Mouse (Mus musculus) kidney, postnatal 25 days (tissue): ENCODE measurements around the gene Pomp.
"Not testable (repeated sequence)": the region's sequence is repeated elsewhere in the genome, so short reads cannot be mapped to it uniquely, and the experiment has no call there.

ENCODE experiments used
- DNase-seq, 2 experiments: peaks; one replicate each; pipeline ENCODE4 v3.0.0; 2021; ENCODE audit warnings: mixed read lengths in 2 of 2

Gene Pomp

DNA sequence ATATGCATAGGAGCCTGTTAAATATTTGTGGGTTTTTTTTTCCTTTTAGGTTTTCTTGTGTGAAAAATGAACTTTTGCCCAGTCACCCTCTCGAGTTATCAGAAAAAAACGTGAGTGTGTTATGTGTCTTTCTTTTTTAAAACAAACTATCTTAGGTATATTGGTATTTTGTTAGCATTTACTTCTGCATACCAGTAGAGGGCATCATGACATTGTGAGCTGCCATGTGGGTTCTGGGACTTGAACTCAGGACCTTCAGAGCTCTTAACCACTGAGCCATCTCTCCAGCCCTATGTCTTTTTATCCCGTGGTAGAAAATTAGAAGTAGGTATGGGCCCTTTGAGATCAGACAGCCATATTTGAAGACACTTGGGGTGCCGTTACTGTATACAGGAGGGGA is 8.4 kb downstream of the Pomp start:
- no peak for DNase-seq

DNA sequence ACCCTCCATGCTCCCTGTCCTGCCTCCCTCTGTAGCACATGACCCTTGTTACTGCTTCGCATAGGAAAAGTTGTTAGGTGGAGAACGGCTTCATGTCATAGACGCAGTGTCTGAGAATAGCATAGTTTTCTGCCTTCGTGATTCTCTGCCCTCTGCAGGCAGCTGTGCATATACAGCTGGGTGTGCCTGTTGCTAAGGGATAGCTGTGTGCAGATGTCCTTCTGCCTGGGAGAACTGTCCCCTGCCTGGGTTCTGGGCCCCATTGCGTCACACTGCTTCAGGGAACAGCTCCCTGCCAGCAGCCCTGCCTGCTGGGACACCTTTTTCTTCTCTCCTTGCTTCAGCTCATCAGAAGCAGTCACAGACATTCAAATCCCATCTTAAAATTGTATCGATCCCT is 9.3 kb downstream of the Pomp start:
- no peak for DNase-seq

DNA sequence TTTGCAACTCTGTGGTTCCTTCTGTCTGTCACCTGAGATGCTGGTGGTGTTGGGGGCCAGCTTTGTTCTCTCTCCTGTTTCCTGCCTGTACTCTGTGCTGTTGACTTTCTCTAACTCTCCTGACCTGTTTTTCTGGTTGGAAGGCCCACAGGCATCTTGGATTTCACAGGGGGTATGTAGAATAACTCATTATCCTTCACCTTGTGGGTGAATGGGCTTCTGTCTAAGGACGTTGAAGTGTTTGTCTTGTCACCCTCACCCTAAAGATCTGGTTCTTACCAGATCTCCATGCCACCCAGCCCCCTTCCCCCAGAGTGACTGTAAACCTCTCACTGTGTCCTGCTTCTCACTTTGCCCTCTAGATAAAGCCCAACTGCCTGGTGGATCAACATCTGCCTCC is 10.0 kb downstream of the Pomp start:
- no peak for DNase-seq

DNA sequence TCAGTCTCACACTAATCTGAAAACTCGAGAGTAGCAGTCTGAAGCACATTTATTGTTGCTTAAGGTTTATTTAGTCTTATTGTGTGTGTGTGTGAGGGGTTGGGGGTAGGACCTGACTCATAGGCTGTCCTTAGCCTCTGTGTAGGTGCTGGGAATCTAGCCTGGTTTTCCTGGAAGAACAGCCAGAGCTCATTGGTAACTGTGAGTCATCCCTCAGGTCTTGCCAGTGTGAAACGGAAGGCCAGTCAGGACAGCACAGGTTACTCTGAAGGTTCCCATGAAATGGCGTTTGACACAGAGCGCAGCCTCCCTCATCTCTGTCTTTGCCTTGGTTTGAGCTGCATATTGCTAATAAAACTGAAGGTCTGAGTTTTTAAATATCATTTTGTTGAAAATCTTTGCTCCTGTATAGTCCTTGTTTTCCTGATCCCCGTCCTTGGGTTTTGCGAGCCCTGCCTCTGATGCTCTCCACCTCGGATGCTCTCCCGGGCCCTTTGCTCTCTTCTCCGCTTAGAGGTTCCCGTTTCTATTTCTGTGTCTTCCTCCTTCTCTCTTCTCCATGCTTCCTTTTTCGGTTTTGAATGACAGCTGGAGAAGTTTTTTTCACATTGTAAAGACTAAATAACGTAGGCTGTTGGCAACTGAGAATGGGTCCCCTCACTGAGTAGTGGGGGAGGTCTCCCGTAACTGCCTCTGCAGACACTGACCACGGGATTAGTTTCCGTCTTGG is 11.0 kb downstream of the Pomp start:
- DNase-seq: no peak

DNA sequence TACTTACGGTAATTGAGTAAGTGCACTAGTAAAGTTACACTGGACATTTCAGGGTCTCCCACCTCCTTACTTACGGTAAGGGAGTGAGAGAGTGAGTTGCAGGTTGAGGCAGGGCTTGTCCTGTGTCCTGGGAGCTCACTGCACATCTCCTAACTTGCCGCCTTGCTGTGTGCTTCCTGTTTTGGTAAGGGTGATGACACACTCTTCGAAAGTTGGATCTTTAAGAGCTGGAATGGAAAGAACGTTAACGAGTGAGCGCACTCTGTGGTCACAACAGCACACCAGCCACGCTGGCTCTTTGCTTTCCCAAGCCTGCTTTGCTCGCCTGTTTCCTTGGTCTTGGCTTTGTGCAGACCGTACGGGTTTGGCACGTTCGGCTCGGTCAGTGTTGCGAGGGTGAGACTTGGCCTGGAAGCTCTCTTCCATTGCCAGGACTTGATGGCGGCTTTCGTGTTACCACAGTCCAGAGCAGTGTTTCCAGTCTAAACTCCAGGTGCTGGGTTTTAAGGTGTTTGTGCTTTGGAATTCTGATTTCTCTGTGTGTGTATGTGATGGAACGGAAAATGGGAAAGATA is 14.3 kb downstream of the Pomp start:
- no peak for DNase-seq

DNA sequence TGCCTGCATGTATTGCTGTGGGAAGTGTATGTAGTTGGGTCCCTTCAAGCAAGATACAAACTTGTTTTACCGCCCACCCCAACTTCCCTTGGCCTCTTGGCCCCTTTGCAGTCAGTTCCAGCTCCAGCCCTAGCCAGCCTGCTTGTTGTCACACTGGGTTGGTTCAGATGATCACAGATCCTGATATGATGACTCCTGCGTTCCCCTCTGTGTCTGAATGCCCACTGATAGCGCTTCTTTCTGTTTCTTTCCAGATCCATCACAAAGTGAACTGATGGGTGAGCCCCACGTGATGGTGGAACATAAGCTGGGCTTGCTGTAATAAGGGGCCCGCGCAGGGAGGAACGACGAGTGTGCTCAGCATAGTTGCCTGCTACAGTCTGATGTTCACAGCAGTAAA is 14.9 kb downstream of the Pomp start:
- no peak for DNase-seq

DNA sequence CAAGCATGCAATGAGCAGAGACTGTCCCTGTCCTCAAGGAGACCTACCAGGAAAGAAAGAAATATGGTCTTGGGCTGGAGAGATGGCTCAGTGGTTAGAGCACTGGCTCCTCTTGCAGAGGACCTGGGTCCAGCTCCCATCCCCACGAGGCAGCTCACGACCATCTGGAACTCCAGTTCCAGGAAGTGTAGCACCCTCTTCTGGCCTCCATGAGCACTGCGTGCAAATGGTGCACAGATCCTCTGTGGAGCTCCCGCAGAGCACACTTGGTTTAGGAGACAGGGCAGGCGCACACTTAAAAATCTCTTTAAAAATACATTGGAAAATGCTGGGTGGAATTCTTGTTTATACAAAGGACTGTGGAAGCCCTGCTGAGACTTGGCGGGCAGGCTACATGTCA is 17.3 kb downstream of the Pomp start:
- peak in 1 of 2 experiments; percentile 17 for DNase-seq

DNA sequence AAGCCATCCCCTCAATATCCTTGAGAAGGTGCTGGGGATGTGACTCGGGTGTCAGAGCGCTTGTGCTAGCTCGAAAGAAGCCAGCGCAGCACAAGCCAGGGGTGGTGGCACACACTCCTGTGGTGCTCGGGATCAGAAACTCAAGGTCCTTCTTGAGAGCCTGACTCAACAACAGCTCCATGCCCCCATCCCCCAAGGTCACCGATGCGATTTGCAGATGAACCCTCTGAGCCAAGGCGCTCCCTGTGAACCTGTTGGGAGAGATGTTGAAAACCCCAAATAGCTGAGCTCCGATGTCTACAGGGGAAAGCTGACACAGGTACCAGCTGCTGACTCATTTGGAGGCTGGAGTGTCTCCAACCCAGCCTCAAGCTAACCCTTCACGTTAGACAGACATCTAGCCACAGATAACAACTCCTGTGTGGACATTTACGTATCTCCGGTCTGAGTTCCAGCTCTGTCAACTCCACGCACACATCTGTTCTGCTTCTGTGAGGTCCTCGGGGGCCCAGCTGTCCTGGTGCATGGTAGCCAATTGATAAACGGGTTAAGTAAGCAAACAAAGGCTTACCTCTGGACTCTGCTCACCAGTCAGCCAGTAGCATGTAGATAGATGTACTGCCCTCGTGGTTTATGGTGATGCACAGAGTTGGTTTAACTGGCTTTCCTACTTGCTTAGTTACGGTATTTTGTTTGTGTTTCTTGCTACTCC is 19.9 kb downstream of the Pomp start:
- DNase-seq: no peak

DNA sequence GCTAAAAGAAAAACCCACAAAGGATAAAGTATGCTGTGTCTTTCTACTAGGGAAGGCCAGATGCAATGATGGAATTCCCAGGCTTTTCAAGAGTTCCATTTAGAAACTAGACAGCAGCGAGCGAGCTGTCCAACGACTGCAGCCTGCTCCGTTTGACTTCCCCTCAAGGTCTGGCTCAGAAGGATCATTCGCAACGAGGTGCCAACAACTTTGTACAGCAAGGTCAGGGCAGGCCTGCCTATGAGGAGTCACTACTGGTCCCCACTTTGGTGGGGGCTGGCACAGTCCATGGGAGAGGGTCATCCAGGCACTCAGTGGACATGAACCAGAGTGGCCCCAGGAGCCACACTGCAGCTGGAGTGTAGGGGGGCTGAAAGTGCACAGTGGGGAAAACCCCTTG is 23.3 kb downstream of the Pomp start:
- DNase-seq: no peak

DNA sequence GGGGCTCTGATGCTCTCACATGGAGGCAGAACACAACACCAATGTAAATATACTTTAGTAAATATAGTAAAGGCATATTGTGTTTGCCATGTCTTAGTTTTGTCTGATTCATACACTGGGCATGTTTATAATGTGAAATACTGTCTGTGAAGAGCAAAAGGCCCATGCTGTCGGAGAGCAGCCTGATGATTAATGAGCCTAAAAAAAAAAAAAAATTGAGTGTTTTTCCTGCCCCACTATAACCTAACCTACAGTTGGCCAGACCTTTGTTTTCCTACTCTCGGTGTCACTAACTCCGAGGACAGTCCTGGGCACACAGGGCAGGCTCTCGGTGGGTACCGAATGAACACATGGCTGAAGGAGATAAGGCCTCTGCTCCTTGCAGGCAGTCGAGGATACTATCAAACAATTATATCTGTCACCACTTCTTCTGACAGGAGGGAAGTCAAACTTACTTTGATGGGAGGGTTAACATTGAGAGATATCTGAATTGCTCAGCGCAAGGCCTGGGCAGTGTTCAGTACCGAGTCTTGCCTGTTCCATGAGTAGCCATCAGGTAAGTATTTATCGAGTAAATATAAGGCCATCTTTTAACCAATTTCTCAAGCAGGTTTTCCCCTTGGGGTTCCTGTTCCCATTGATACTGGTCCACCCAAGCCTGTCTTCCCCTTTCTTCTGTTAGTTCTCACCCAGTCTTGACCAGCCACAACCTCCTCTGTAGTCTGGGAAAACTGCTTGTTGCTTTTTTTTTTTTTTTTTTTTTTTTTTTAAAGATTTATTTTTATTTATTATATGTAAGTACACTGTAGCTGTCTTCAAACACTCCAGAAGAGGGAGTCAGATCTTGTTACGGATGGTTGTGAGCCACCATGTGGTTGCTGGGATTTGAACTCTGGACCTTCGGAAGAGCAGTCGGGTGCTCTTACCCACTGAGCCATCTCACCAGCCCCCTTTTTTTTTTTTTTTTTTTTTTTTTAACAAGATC is 28.3 kb downstream of the Pomp start:
- no peak for DNase-seq

DNA sequence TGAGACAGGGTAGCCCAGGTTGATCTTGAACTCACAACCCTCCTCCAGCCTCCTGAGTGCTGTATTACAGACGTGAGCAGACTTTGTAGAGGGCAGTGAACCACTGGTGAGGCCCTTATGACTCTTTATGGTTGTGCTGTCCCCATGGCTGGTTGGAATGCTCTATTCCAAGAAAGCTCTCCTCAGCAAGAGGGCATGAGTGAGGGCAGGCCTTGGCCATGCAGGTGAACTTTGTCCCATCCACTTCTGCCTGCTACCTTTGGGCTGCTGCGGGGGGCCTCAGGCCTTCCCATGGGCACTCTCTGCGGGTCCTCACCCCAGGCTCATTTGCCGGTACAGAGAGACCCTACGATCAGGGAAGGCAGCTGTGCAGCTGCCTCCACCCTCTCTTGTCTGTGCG is 32.5 kb downstream of the Pomp start:
- DNase-seq: peak in 1 of 2 experiments; percentile 45

DNA sequence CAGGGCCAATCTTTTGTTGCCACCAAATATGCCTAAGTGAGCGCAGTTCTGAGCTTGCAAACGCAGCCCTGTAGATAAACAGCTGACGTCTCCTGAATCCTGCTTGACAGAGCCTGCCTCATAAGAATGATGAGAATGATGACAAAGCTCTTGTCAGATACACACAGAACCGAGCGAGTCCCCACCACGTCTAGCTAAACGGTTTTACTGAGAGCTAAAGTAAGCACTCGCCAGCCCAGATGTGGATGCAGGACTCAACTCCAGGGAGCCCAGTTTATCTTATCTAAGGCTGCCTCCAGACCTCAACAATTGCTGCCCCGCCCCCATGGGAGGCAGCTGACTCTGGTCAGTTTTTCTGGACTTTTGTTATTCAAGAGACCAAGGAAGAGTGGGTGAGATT is 32.9 kb downstream of the Pomp start:
- DNase-seq: no peak

DNA sequence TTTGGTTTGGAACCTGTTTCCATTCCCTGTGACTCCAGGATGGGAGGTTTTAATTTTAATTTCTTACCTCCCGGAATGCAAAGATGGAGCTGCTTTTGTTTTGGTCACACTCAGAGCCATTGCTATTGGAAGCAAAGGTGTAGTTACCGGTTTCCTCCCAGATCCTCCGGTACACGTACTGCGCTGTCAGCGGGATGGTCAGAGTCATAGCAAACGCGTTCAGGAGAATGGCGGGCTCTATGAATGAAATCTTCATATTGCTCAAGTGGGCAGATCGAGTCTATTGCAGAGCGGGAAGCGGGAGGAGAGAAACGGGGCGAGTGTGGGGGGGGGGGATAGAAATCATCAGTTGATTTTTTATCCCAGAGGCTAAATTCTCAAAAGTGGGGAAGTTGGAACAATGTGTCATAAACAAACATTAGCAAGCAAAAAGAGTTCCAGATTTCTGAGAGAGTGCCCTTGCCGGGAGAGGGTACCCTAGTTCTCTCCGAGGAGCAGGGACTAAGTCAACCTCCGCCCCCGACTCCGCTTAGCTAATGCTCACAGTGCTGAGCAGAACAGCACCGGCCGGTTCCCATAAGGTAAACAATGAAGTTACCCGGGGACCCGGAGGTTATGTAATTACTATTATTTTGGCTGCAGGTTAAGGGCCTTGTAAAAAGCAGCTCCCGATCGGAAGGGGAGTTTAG is 33.6 kb downstream of the Pomp start:
- DNase-seq: peak; percentile 46 to 75

DNA sequence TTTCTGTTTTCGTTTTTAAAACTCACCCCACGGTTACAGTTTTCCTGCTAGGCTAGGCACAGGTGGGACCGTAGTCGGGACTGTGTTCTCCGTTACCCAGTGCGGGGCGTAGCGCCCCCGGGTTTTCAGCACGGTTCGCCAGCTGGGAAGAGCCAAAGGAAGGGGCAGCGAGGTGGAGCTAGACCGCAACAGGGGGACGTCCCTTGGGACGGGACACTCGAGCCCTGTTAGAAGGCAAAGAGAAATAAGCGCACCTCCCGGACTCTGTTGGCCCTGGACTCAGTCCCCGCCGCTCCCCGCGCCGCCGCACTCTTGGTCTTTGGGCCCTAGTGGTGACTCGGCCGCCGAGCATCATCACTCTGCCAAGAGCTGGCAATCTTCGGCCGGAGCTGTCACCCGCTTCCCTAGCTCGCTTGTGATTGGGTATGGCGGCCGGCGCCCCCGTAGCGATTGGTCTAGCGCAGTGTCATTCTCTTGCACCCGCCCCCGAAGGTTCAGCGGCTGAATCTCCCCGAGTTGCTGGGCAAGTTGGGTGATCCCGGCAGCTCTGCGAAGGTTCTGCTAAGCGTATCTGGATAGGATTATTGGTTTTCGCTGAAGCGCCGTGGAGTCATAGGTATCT is 34.3 kb downstream of the Pomp start, which contains the start of gene Slc46a3:
Gene Slc46a3 (minus strand): TSS at position 361 of the 622 bp plus-strand sequence.
- DNase-seq: peak; percentile 92 to 96

DNA sequence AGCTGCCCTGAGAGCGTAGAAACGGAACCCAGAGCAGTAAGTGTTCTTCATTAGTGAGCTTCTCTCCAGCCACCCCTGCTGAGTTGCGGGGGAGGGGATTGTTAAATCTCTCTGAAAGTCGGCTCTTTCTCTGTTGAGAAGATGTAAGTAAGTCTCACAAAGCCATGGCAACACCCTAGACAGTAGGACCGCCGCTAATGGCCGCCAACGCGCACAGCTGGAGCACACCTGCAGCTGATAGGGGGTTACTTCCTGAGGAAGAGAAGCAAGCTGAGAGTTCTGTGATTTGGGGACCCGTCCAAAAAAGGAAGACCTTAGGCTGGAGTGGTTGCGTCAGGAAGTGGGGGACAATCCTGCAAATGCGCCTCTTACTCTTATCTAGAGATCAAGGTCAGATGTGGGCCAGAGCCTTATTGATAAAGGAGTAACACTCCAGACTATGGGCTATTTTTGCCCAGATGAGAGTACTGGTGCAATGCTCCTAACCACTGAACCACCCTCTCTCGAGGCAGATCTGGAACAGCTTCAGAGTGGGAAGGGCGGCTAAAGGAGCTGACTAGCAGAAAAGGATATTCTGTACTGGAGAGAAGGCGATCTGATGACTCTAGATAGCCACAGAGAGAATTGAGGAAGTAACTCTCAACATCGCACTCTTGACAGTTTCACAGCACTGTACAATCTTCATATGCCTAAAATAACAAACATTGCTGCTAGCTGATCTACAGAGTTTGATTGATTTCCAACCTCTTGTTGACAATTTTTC is 35.4 kb downstream of the Pomp start:
- DNase-seq: no peak

DNA sequence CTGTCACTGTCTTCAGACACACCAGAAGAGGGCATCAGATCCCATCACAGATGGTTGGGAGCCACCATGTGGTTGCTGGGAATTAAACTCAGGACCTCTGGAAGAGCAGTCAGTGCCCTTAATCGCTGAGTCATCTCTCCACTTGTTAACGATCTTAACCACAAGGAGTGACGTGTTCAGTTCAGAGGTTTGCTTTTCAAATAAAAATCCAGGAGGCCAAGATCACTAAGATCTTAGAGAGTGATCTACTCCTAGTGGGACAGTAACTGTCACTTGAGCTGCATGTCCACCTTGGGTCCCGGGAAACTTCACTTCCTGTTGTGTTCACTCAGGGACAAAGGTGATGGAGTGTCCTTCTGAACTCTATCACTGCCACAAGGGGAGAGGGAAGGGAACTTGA is 36.2 kb downstream of the Pomp start:
- DNase-seq: not testable (repeated sequence)

DNA sequence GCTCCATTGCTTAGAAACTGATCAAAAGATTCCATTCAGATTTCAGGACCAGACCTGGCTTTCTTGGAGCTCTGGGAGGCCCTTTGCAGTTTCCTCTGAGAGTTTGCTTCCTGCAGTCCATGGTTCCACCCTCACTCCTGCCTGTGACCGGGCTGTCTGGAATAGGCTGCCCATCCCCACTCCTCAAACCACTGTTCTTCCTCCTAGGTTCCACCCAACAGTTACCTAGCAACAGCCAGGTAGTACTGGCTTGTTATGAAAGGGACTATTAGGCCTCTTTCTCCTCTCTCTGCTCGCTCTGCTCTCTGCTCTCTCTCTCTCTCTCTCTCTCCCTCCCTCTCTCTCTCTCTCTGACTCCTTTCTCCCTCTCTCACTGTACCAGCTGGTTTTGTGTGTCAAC is 38.0 kb downstream of the Pomp start:
- DNase-seq: no peak

DNA sequence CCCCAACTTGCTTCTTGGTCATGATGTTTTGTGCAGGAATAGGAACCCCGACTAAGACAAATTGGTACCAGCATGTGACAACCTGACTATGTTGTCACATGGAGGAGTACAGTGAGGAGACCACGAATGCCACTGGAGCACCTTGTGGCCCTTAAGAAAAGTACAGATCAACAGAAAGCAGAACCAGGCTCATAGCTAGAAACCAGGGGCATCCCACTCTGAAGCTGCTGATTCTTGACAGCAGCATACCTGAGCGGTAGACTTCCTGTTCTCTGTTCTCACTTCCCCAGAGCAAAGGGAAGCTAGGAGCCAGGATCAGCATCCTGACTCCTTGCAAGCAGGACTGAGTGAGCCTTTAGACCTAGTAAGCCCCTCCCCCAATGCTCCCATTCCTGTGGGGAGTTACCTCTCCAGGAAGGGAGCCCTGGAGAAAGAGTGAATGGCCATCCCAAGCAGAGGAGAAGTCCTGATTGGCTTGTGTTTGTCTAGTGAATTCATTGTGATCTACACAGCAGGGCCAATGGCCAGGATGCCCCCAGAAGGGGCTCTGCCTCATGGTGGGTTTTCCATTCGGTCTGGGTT is 38.8 kb downstream of the Pomp start:
- DNase-seq: no peak

DNA sequence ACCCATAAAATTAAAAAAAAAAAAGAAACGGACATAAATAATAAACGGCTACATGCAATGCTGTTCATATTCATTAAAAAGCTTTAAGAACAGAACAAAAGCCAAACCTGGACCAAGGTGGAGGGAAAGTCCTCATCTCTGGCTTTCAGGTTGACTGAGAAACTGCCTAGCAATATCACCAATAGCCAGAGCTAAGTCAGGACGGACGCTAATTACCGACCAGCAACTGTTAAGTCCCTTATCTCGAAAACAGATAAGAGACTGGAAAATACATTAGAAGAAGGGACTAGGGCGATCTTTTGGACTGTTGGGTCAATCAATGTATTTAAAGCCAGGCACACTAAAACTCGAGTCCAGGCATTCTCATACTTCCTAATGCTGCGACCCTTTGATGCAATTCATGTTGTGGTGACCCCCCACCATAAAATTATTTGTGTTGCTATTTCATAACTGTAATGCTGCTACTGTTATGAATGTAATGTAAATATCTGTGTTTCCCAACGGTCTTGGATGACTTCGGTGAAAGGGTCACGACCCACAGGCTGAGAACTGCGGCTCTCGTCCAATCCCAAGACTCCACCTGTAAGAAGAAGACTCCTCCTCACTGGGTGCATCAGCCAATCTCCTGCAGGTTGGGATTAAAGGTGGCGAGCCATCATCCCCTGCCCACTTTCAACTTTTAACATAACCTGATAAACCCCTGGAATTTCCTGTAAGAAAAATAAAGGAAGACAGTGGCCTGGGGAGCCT is 41.9 kb downstream of the Pomp start:
- no peak for DNase-seq

DNA sequence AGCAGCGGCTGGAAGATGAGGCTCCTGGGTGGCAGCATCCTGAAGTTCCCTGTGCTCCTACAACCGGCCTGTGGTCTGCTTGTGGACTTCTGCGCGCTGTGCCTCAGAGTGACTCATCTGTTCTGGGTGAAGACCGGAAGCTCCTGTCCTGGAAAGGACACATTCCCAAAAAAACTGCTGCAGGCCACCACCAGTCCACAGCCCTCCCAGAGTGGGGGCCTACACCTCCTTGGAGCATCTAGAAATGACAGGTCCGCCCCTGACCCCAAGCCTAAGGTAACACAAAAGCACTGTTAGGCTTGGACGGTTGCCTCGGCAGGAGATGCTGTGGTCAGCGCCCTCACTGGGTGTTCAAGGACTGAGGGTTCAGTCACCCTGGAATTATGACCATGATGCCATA is 42.9 kb downstream of the Pomp start:
- DNase-seq: no peak
